Mouse (Mus musculus) testis, adult 2 months (tissue): ENCODE measurements around the gene Pde4d.

Experiments
- CTCF ChIP-seq: fragments of 200-500 bp; IDR thresholded peaks from 2 replicates; pipeline ENCODE4 v1.5.1; 2012; ENCODE audit warnings: low read depth, mild to moderate bottlenecking, inconsistent platforms, low read length, moderate library complexity; ENCODE audit not compliant: control insufficient read depth, insufficient read depth, insufficient replicate concordance
- POLR2A ChIP-seq: fragments of 200-500 bp; IDR thresholded peaks from 2 replicates; pipeline ENCODE4 v1.6.1; 2012; ENCODE audit warnings: low read depth, mild to moderate bottlenecking, inconsistent platforms, low read length, moderate library complexity; ENCODE audit not compliant: control insufficient read depth

- no peak for TF ChIP-seq CTCF
- TF ChIP-seq POLR2A = no peak
Measured at GRCm38 (mm10) chr13:109073371-109073770, 623.6 kb downstream of the Pde4d start.
